Mouse (Mus musculus) ES-CJ7 (cell line): ENCODE results near the gene Top2b.

Source experiments
- DNase-seq: peaks from one replicate; pipeline ENCODE4 v3.0.0; 2011; ENCODE audit warnings: low read depth, low spot score

Top2b gene

GRCm38 (mm10) chr14:16414163-16414562, 49.2 kb downstream of the Top2b start:
- DNase-seq = peak; percentile 11

GRCm38 (mm10) chr14:16427569-16427968, 62.6 kb downstream of the Top2b start:
- no peak for DNase-seq

GRCm38 (mm10) chr14:16431941-16432499, 67.0 kb downstream of the Top2b start:
- DNase-seq = no peak

- DNase-seq = no peak
Measured at GRCm38 (mm10) chr14:16432550-16432949, 67.6 kb downstream of the Top2b start.

GRCm38 (mm10) chr14:16433206-16433605, 68.2 kb downstream of the Top2b start:
- no peak for DNase-seq

GRCm38 (mm10) chr14:16434396-16435171, 69.6 kb downstream of the Top2b start:
- peak; percentile 87 for DNase-seq

- no peak for DNase-seq
Measured at GRCm38 (mm10) chr14:16437386-16437785, 72.4 kb downstream of the Top2b start.

GRCm38 (mm10) chr14:16439385-16440126, 74.6 kb downstream of the Top2b start:
- no peak for DNase-seq

- no peak for DNase-seq
Measured at GRCm38 (mm10) chr14:16444859-16445258, 79.9 kb downstream of the Top2b start.

- peak; percentile 35 for DNase-seq
Measured at GRCm38 (mm10) chr14:16447587-16447986, 82.6 kb downstream of the Top2b start.

GRCm38 (mm10) chr14:16448269-16448987, 83.4 kb downstream of the Top2b start:
- DNase-seq = no peak

GRCm38 (mm10) chr14:16478606-16479323, 113.8 kb downstream of the Top2b start:
- no peak for DNase-seq

- no peak for DNase-seq
Measured at GRCm38 (mm10) chr14:16479521-16479920, 114.5 kb downstream of the Top2b start.

GRCm38 (mm10) chr14:16480621-16481020, 115.6 kb downstream of the Top2b start:
- DNase-seq = no peak

GRCm38 (mm10) chr14:16483656-16484380, 118.8 kb downstream of the Top2b start:
- no peak for DNase-seq
